Mouse (Mus musculus): Measurements from ENCODE around the gene Tmem88. TPM values are rescaled to one million over a fixed set of nuclear protein-coding genes. Genes with fewer than 3 reads are reported as not detected.

Gene Tmem88
- total and polyA plus RNA-seq, 3 experiments, result 0.16 to 0.25 TPM; not detected in 1

DNA sequence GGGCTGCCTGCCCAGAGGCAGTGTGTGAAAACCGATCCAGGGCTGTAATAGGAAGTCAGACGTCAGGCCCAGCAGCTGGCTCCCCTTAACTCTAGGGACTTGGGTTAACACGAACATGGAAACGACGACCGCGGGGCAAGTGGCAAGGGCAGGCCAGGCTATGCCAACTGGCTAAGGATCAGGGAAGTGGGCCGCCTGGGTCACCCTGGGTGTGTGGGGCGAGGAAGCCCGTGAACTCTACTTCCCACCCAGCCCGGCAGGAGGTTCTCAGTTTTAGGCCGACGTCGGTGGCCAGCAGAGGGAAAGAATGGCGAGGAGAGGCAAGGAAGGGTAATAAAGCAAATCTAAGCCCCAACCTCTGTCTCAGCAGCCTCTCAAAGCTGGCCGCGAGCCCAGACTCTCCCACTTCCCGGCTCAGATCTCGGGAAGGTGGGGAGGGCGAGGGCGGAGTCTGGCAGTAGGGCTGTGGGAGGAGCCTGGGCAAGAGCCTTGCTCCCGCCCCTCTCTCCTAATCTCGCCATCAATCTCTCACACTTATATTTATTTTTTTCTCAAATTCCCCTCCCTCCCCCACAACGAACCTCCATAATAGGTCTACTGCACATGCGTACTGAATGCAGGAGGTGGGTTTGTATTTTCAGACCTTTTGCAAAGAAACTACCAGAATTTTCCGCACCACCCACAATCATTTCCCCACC is 31.7 kb downstream of the Tmem88 start:
- peak overlapping the region; percentile 100 for H3K9ac ChIP-seq (ENCODE audit: insufficient read depth, low read depth)
- peak overlapping the region; percentile 13 for H3K27ac ChIP-seq (ENCODE audit: insufficient read depth, low read depth)
- H3K4me3 ChIP-seq (replicated peaks in 1 of 3; ENCODE audit: low read depth in 2 of 3, low read length in 2 of 3, poor library complexity in 1 of 3), result peak overlapping the region; percentile 33 to 78 (median 76)
- in situ Hi-C loops (cut with MboI; ENCODE audit: low pct_ligation_motif_present, low pct_unique_long_range_greater_than_20kb, low sequenced_read_pairs) (loop anchor here (5.0 kb wide), 2 partner anchors 34 to 99 kb away; no protein-coding TSS in a partner anchor), dilution Hi-C loops (cut with MboI; ENCODE audit: extremely low pct_ligation_motif_present, extremely low pct_unique_long_range_greater_than_20kb, low sequenced_read_pairs) (no loop called here)
- H3K79me2 ChIP-seq (replicated peaks; ENCODE audit: control insufficient read depth, extremely low read depth, insufficient read depth, poor library complexity, severe bottlenecking), result peaks cover 3% of the 10 kb centered on the region; the same call in 1 of the 2 replicates
- TF ChIP-seq TBP (conservative IDR thresholded peaks at IDR 0.05; ENCODE audit: low read depth, low read length) (no peak; the same call in 1 of the 2 replicates), RCOR1 (conservative IDR thresholded peaks at IDR 0.05; ENCODE audit: low read depth, low read length) (0 out of 2 replicates have a peak, but pooled peaks have one; percentile 15), ZMIZ1 (IDR thresholded peaks at IDR 0.05; ENCODE audit: low read depth, low read length) (no peak), MEF2A (IDR thresholded peaks at IDR 0.05; ENCODE audit: borderline replicate concordance, low read depth, low read length) (no peak), ZNF384 (IDR thresholded peaks at IDR 0.05; ENCODE audit: low read depth, low read length) (peak; percentile 83), MAX (IDR thresholded peaks at IDR 0.05; ENCODE audit: low read length) (no peak), BHLHE40 (IDR thresholded peaks at IDR 0.05; ENCODE audit: low read depth, low read length) (no peak; the same call in 1 of the 2 replicates), PAX5 (IDR thresholded peaks at IDR 0.05; ENCODE audit: low read length) (no peak), MAZ (IDR thresholded peaks at IDR 0.05; ENCODE audit: low read depth, low read length) (peak; percentile 67; the same call in 1 of the 2 replicates), ETS1 (conservative IDR thresholded peaks at IDR 0.05; ENCODE audit: low read depth, low read length) (no peak), SMC3 (IDR thresholded peaks at IDR 0.05; ENCODE audit: low read depth, low read length) (no peak), POLR2AphosphoS2 (IDR thresholded peaks at IDR 0.05; ENCODE audit: low read depth, low read length) (no peak), HCFC1 (IDR thresholded peaks at IDR 0.05; ENCODE audit: low read depth, low read length) (peak; percentile 14; the same call in 1 of the 2 replicates), SIN3A (IDR thresholded peaks at IDR 0.05; ENCODE audit: low read length) (no peak), JUND (conservative IDR thresholded peaks at IDR 0.05; ENCODE audit: low read depth, low read length) (no peak), CHD1 (IDR thresholded peaks at IDR 0.05; ENCODE audit: low read depth, low read length) (no peak), ZKSCAN1 (IDR thresholded peaks at IDR 0.05; ENCODE audit: borderline replicate concordance, low read depth, low read length) (no peak), GABPA (IDR thresholded peaks at IDR 0.05; ENCODE audit: insufficient replicate concordance, low read depth, low read length) (no peak), KAT2A (IDR thresholded peaks at IDR 0.05; ENCODE audit: insufficient replicate concordance, low read length) (no peak), CTCF (conservative IDR thresholded peaks at IDR 0.05 in 1 of 2, IDR thresholded peaks at IDR 0.05 in 1 of 2; ENCODE audit: low read depth in 2 of 2, low read length in 2 of 2) (no peak), MXI1 (IDR thresholded peaks at IDR 0.05; ENCODE audit: low read depth, low read length) (no peak), MAFK (IDR thresholded peaks at IDR 0.05; ENCODE audit: insufficient replicate concordance, low read length) (no peak), RAD21 (IDR thresholded peaks at IDR 0.05; ENCODE audit: low read depth, low read length) (no peak), USF1 (IDR thresholded peaks at IDR 0.05; ENCODE audit: low read depth, low read length) (no peak), USF2 (conservative IDR thresholded peaks at IDR 0.05; ENCODE audit: low read depth, low read length) (no peak), CHD2 (IDR thresholded peaks at IDR 0.05; ENCODE audit: low read length) (no peak), NELFE (IDR thresholded peaks at IDR 0.05; ENCODE audit: low read depth, low read length) (peak; percentile 56), E2F4 (IDR thresholded peaks at IDR 0.05; ENCODE audit: insufficient replicate concordance, low read depth, low read length) (no peak), JUN (IDR thresholded peaks at IDR 0.05; ENCODE audit: insufficient read depth, low read depth, low read length) (no peak), IRF4 (IDR thresholded peaks at IDR 0.05; ENCODE audit: low read depth, low read length) (peak; percentile 31; the same call in 1 of the 2 replicates), NRF1 (IDR thresholded peaks at IDR 0.05; ENCODE audit: low read depth, low read length) (peak; percentile 82), MYC (IDR thresholded peaks at IDR 0.05; ENCODE audit: low read depth, low read length) (no peak), ZC3H11A (IDR thresholded peaks at IDR 0.05; ENCODE audit: low read depth, low read length) (no peak), POLR2A (IDR thresholded peaks at IDR 0.05; ENCODE audit: low read depth, low read length) (peak; percentile 80), TCF12 (IDR thresholded peaks at IDR 0.05; ENCODE audit: low read depth, low read length) (peak; percentile 47; the same call in 1 of the 2 replicates), UBTF (IDR thresholded peaks at IDR 0.05; ENCODE audit: low read depth, low read length) (no peak), EP300 (IDR thresholded peaks at IDR 0.05; ENCODE audit: low read length) (no peak; the same call in 1 of the 2 replicates), ELF1 (IDR thresholded peaks at IDR 0.05; ENCODE audit: low read depth, low read length) (peak; percentile 45)
- peak; percentile 93 for DNase-seq (ENCODE audit: extremely low read depth)
- no peaks in the 10 kb centered on the region for H3K27me3 ChIP-seq (replicated peaks)
- H3K9me3 ChIP-seq (replicated peaks; ENCODE audit: low read length), result no peaks in the 10 kb centered on the region
- H3K4me2 ChIP-seq (ENCODE audit: insufficient read depth, low read depth, poor library complexity, severe bottlenecking), result peak overlapping the region; percentile 96
- peaks cover 5 to 39% of the 10 kb centered on the region in 2 experiments for H3K4me1 ChIP-seq (ENCODE audit: control insufficient read depth in 1 of 2, insufficient read depth in 2 of 2)
- H3K36me3 ChIP-seq (replicated peaks in 1 of 2; ENCODE audit: control insufficient read depth in 1 of 2, insufficient read depth in 1 of 2, low read length in 1 of 2), result peaks cover 13 to 39% of the 10 kb centered on the region in 2 experiments

Data from CH12.LX (cell line).